Mouse (Mus musculus) heart, adult 11 months (tissue): ENCODE results near the gene Tarsl2.

Source experiments
- DNase-seq: peaks from one replicate; pipeline ENCODE4 v3.0.0; 2022

Tarsl2 gene

DNA sequence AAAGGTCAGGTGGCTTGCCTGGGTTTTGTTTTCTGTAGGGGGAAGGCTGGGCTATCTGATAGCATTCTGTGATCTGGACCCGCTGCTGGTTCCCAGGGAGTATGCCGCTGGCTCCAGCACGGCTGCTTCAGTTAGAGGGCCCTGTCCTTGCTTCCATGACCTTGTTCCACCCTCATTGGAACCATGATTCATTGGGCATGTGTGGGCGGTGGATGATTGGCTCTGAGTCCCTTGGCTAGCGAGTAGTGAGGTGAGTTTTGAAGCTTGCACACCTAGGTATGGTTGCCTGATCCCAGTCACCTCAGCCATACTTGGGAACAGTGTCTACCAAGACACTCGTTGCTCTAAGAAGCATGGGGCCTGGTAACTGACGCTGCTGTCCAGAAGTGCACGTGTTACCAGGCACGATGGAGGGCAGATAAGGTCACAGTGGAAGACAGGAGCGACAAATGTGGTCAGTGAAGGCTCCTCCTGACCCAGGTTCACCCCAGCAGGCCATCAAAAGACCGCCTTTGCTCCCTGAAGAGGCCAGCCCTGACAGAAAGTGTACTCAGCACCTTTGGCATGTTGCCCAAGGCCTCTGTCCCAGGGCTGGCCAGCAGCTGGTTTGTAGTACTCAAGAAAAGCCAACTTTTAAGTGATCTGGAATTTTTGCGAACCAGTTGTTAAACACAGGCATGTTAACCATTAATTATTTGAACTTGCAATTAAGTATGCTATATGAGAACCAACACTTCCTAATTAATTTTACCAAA is 92.8 kb downstream of the Tarsl2 start:
- peak; percentile 94 for DNase-seq
